Mouse (Mus musculus) spleen, adult 18-20 months (tissue): ENCODE measurements around the gene Gm28042.
A peak's percentile ranks its signal among the peaks of the same experiment; 100 is the strongest.

Source experiments
- DNase-seq, 2 experiments: peaks; one replicate each; pipeline ENCODE4 v3.0.0; 2022; ENCODE audit warnings: mixed read lengths in 2 of 2

The Gm28042 gene

DNA sequence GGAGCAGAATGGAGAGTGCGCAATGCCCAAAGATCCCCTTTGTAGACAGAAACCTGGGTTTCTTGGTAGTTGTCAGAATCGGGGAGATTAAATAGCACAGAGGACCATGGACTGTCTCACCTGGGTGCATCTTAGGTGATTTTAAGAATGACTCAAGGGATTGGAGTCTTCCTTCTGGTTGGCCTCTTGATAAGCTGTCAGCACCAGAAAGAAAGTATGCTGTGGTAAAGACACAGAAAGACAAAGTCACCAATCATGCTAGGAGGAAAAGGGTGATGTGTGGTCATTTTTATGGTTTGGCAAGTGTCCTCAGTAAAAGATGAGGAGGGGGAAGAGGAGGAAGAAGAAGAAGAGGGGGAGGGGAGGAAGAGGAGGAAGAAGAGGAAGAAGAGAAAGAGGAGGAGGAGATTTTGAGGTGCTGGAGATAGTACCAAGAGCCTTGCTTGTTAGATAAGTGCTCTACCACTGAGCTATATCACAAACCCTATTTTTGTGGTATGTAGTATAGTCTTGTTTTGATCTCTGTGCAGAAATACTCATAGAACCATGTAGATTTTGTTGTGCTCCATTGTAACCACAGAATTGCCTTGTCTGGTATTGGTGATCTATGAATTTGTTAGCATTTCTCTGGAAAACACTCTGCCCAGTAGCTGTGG lies 13.3 kb upstream of the Gm28042 start:
- DNase-seq = no peak

DNA sequence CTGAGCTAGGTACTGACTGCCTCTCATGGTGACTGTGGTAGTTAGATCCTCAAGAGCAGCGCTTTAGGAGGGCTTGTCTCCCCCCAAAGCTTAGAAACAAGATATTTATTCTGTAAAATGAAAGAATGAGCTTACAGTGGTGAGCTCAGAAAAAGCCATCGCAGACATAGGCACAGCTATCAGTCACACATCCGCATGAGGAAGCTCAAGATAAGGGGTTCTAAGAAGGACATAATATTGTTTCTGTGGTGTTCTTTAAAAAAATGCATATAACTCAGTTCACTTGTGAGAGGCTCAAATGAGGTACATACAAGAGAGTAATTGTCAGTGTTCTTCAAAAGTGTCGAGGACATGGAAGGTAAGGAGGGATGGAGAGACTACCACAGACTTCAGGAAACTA lies 11.4 kb upstream of the Gm28042 start:
- DNase-seq = no peak

- no peak for DNase-seq
Observed at GRCm38 (mm10) chr2:120017599-120017998, 9.7 kb upstream of the Gm28042 start.

GRCm38 (mm10) chr2:120024337-120024736 lies 3.0 kb upstream of the Gm28042 start:
- DNase-seq = no peak

GRCm38 (mm10) chr2:120027950-120028331 lies 648 bp downstream of the Gm28042 start:
- no peak for DNase-seq

DNA sequence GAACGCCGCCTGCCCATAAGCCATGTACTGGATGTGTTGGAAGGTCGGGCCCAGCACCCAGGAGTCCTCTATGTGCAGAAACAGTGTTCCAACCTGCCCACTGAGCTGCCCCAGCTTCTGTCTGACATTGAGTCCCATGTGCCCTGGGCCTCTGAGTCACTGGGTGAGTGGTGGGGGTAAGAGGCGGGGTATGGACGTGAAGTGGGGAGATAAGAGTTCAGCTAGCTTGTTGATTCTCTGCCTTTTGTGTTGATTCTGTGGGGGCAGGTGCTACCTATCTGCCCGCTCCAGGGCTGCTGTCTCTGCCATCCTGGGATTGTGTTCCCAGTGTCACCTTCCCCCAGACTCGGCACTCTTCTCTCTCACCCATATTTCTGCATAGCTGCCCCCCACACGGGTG lies 3.1 kb downstream of the Gm28042 start:
- DNase-seq = no peak

DNA sequence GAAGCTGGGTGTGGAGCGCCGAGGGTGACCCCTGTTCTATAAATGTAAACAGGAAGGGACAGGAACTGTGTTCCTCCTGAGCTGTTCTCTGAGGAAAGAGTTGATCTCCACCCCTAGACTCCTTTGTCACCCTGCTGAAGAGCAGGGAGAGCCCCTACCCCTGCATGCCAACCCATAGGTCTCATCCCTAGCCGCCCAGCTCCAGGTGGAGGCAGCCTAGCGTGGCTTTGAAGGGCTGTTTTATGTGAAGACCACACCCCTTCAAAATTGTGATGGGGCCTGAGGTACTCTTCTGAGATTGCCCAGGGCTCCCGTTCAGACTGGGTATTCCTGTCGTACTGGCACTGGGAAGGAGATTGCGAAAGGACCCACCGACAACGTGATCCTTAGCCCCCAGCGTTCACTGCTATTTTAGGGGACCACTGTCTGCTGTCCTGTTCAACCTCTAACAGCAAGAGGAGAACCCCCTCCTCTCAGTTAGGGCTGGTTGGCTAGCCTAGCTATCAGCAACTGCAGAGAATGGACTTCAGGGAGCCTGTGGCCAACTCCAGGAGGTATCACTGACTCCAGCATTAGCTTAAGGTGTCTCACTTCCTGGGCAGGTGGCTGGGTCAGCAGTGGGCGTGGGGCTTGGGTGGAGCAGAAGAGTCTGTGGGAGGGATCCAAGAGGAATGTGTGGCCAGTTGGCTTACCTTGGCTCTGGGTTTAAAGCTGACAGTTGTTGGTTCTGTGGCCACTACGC lies 5.6 kb downstream of the Gm28042 start, which contains the start of gene Pla2g4b:
TSS of gene Pla2g4b (plus strand) at position 692 of the 742 bp plus-strand sequence.
- no peak for DNase-seq

- DNase-seq = no peak
Observed at GRCm38 (mm10) chr2:120033726-120034125, 6.4 kb downstream of the Gm28042 start.

- DNase-seq = no peak
Observed at GRCm38 (mm10) chr2:120037744-120038143, 10.5 kb downstream of the Gm28042 start.

GRCm38 (mm10) chr2:120040991-120041390 lies 13.7 kb downstream of the Gm28042 start:
- DNase-seq = no peak

DNA sequence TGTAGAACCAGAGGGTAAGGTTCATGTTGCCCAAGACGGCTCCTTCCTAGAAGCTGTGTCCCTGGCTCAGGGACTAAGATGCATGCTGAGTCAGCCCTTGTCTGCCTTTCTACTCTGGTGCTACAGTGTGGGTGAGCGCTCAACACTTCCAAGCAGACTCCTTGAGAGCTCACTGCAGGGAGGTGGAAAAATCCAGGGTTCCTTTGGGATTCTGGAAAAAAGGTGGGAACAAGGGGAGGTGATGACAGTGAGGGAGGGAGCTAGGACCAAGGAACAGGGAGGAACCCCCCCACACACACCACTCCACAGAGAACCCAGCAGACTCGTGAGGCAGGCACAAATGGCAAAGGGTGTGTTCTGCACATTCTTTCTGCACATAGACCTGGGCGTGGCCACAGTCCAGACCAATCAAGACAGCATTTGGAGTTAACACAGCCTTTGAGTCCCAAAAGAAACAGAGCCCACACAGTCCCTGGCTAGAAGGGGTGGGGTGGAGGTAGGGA lies 16.9 kb downstream of the Gm28042 start:
- no peak for DNase-seq

GRCm38 (mm10) chr2:120044676-120045075 lies 17.4 kb downstream of the Gm28042 start:
- no peak for DNase-seq

DNA sequence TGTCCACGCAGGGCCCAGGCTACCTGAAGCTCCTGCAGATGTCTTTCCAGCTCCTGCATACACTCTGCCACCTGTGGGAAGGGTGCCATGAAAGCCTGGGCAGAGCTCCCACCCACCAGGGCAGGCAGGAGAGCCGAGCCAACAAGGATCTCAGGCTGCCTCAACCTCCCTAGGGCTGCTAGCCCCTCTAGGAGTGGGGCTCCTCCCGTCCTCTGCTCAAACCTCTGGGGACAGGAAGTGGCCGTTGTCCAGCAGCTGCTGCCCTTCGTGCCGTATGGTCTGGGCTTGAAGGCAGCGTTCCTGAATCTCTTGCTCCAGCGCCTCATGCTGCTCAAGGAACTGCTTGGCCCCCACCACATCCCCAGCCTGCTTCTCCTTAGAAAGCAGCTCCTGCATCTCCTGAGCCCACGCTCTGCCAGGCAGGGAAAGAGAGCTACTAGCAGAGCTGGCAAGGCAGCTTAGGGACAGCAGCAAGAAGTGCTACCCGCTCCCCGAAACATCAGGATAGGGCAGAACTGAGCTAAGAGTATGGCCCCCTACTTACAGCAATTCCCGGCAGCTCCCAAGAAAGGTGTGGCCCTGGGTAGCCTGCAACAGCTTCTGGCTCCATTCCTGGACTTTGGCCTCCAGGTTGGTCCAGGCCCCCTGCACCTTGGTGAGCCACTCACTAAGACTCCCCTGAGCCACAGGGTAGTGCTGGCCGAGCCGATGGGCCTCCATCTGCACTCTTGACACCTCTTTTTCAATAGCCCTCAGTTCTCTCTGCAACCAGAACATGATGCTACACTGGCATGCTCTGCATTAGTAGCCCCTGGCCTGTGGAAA lies 19.4 kb downstream of the Gm28042 start:
- no peak for DNase-seq

GRCm38 (mm10) chr2:120048173-120048572 lies 20.9 kb downstream of the Gm28042 start:
- DNase-seq = no peak

GRCm38 (mm10) chr2:120049632-120050274 lies 22.5 kb downstream of the Gm28042 start:
- DNase-seq = peak; percentile 15 to 39

GRCm38 (mm10) chr2:120051405-120051804 lies 24.1 kb downstream of the Gm28042 start:
- DNase-seq = no peak

- DNase-seq = no peak
Observed at GRCm38 (mm10) chr2:120054771-120055552, 27.7 kb downstream of the Gm28042 start.

GRCm38 (mm10) chr2:120055923-120056322 lies 28.6 kb downstream of the Gm28042 start:
- DNase-seq = no peak

- no peak for DNase-seq
Observed at GRCm38 (mm10) chr2:120058818-120059217, 31.5 kb downstream of the Gm28042 start.

DNA sequence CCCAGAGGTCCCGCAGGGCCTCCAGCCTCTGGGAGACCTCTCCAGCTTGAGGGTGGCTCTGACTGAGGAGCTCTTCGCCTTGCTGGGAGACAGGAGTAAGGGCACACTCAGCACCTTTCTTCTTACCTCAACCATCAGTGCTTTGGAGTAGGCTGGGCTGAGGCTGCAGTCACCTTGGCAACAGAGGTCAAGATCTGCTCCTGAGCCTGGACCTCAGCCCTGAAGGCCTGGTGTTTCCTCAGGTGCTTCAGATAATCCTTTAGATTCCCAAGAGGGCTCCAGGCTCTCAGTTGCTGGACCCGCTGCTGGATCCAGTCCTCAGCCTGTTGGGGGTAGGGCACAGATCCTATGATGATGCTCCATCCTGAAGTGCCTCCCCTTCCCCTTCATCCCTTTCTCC lies 32.2 kb downstream of the Gm28042 start:
- no peak for DNase-seq

DNA sequence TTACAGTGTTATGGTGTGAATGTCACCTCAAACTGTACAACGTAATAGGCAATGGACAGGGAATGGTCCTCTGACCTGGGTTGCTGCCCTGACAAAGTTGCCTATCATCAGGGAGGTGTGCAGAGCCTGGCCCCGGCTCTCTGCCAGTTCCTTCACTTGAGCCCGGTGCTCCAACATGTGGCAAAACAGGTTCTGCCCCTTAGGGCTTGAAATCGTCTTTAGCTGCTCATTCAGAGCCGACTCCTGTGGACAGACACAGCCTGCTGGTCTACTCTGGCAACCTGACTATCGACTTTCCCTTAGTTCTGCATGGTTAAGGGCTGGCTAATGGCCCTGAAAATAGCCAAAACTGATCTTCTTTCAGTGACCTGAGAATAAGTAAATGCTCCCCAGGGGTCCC lies 32.9 kb downstream of the Gm28042 start:
- no peak for DNase-seq

GRCm38 (mm10) chr2:120060651-120061050 lies 33.4 kb downstream of the Gm28042 start:
- no peak for DNase-seq
